Mouse (Mus musculus) midbrain, embryonic 15.5 days (tissue): ENCODE data around the gene Ppp2r3a. TPM values are rescaled to one million over a fixed set of nuclear protein-coding genes. Genes with fewer than 3 reads are reported as not detected.

Experiments used
- ATAC-seq: fragments of 200-750 bp; cut with Nextera tagmentation; replicated peaks from 2 replicates; pipeline ENCODE4 v1.8.0; 2017; ENCODE audit warnings: moderate TSS enrichment
- H3K27ac ChIP-seq: fragments of 300-500 bp; sonication (generic); 2 replicates; pipeline ENCODE4 v1.5.1; 2015; ENCODE audit warnings: mild to moderate bottlenecking, inconsistent platforms
- H3K27me3 ChIP-seq: fragments of 300-500 bp; sonication (generic); replicated peaks from 2 replicates; pipeline ENCODE4 v1.6.1; 2015; ENCODE audit warnings: inconsistent platforms
- H3K36me3 ChIP-seq: fragments of 300-500 bp; sonication (generic); replicated peaks from 2 replicates; pipeline ENCODE4 v1.6.1; 2015; ENCODE audit warnings: inconsistent platforms
- H3K4me1 ChIP-seq: fragments of 300-500 bp; sonication (generic); 2 replicates; pipeline ENCODE4 v1.6.1; 2015; ENCODE audit warnings: inconsistent platforms
- H3K4me2 ChIP-seq: fragments of 300-500 bp; sonication (generic); 2 replicates; pipeline ENCODE4 v1.6.1; 2015; ENCODE audit warnings: inconsistent platforms, mild to moderate bottlenecking, moderate library complexity
- H3K4me3 ChIP-seq: fragments of 300-500 bp; sonication (generic); 2 replicates; pipeline ENCODE4 v1.5.1; 2015; ENCODE audit warnings: mild to moderate bottlenecking, inconsistent platforms
- H3K9ac ChIP-seq: fragments of 300-500 bp; sonication (generic); 2 replicates; pipeline ENCODE4 v1.6.1; 2015; ENCODE audit warnings: mild to moderate bottlenecking, inconsistent platforms
- H3K9me3 ChIP-seq: fragments of 300-500 bp; sonication (generic); 2 replicates; pipeline ENCODE4 v1.6.1; 2016; ENCODE audit warnings: inconsistent platforms
- WGBS: fragments of 180-500 bp; shearing (Covaris S2); methylation state at CpG from one replicate; pipeline ENCODE4 v1.1.7; 2015; ENCODE audit warnings: mixed read lengths; 5-methylcytosine and 5-hydroxymethylcytosine counted together
- polyA plus RNA-seq: library from polyadenylated mRNA; unstranded; fragments of >200 nt; fragmentation: Nextera tagmentation; extraction: Ambion mirVana; gene quantifications from 2 replicates; pipeline ENCODE4 v1.2.1, GENCODE M21; 2015

Ppp2r3a gene
- polyA plus RNA-seq, 1 experiment from 2014 or later, result 26.0 TPM

DNA sequence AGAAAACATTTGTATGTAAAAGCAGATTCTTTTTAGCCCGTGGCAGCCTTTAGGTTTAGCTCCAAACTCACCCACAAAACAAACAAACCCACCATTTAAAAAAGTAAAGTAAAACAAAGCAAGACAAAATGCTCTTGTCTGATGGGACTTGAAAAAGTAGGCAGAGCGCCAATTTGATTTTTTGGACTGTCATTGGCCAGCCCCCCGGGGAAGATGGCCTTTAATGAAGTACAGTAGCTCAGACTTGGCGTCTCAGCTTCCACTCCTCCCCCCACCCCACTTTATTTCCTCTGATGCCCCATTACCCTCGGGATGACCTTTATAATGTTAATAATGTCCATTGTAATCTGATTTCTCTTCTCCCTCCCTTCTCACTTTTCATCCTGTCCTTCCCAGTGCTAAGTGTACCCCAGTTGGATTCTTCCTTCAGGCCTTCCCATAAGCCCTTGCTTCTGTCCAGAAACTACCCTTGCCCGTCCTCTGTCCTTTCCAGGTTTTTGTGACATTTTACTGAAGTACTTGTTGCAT lies 189.3 kb downstream of the Ppp2r3a start:
- H3K9ac ChIP-seq, result no peak overlapping the region
- H3K4me3 ChIP-seq, result no peak overlapping the region
- no peaks in the 10 kb centered on the region for H3K36me3 ChIP-seq
- 66% methylated on average over 6 of the region's 6 CpGs for WGBS
- no peak for ATAC-seq
- no peaks in the 10 kb centered on the region for H3K9me3 ChIP-seq
- H3K4me1 ChIP-seq, result no peaks in the 10 kb centered on the region
- H3K27ac ChIP-seq, result no peak overlapping the region
- H3K27me3 ChIP-seq, result no peaks in the 10 kb centered on the region
- no peak overlapping the region for H3K4me2 ChIP-seq

DNA sequence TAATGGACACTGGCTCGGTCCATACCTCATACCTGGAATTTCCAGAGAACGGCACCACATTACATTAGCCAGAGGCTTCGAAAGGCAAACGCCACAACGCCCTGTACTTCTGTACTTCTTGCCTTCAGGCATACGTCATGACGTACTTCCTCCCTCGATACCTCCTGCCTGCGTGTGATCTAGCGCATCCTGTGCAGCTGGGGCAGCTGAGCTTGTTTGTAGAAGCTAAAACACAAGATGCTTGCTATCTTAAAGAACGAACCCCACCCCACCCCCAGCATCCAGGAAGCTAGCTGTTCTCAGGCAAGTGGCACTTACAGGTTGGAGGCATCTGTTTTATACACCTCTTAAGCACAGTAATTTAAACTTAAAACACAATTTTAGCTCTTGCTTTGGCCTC lies 190.6 kb downstream of the Ppp2r3a start:
- no peaks in the 10 kb centered on the region for H3K9me3 ChIP-seq
- no peak overlapping the region for H3K4me2 ChIP-seq
- H3K4me3 ChIP-seq, result no peak overlapping the region
- WGBS, result 81% methylated on average over 11 of the region's 11 CpGs
- H3K4me1 ChIP-seq, result no peaks in the 10 kb centered on the region
- H3K27me3 ChIP-seq, result no peaks in the 10 kb centered on the region
- H3K9ac ChIP-seq, result no peak overlapping the region
- no peak overlapping the region for H3K27ac ChIP-seq
- ATAC-seq, result no peak
- no peaks in the 10 kb centered on the region for H3K36me3 ChIP-seq

DNA sequence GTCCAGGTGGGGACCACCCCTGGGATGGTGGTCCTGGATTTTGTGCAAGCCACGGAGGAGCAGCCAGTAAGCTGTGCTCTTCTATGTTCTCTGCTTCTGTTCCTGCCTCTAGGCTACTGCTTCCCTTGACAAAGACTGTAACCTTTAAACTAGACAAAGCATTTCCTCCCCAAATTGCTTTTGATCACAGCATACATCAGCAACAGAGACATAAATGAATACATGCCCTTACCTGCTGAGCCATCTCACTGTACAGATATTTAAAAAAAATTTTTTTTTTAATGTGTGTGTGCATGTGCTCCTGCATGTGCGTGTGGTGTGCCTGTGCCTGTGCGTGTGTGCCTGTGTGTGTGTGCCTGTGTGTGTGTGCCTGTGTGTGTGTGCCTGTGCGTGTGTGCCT lies 194.4 kb downstream of the Ppp2r3a start:
- WGBS, result 96% methylated on average over 4 of the region's 4 CpGs
- no peak for ATAC-seq
- no peak overlapping the region for H3K4me3 ChIP-seq
- no peaks in the 10 kb centered on the region for H3K36me3 ChIP-seq
- no peak overlapping the region for H3K9ac ChIP-seq
- H3K27ac ChIP-seq, result no peak overlapping the region
- H3K9me3 ChIP-seq, result no peaks in the 10 kb centered on the region
- no peak overlapping the region for H3K4me2 ChIP-seq
- H3K27me3 ChIP-seq, result no peaks in the 10 kb centered on the region
- no peaks in the 10 kb centered on the region for H3K4me1 ChIP-seq

Other genes starting within 250 kb of the Ppp2r3a start
- gene Pccb, start 216.9 kb downstream of the Ppp2r3a start, polyA plus RNA-seq, result 27.5 and 27.6 TPM in 2 replicates
- 4.5 and 4.8 TPM in 2 replicates for gene Msl2, start 177.7 kb downstream of the Ppp2r3a start, polyA plus RNA-seq